Mouse (Mus musculus) forebrain, embryonic 13.5 days (tissue): ENCODE data around the gene Slc1a7. TPM values are rescaled to one million over a fixed set of nuclear protein-coding genes. Genes with fewer than 3 reads are reported as not detected.

Source experiments
- ATAC-seq: fragments of 200-750 bp; cut with Nextera tagmentation; 2 replicates; pipeline ENCODE4 v1.8.0; 2017
- H3K27ac ChIP-seq: fragments of 300-500 bp; sonication (generic); 2 replicates; pipeline ENCODE4 v1.5.1; 2015; ENCODE audit warnings: inconsistent platforms, mild to moderate bottlenecking, moderate library complexity
- H3K27me3 ChIP-seq: fragments of 300-500 bp; sonication (generic); 2 replicates; pipeline ENCODE4 v1.6.1; 2015; ENCODE audit warnings: mild to moderate bottlenecking, inconsistent platforms
- H3K36me3 ChIP-seq: fragments of 300-500 bp; sonication (generic); 2 replicates; pipeline ENCODE4 v1.6.1; 2015; ENCODE audit warnings: mild to moderate bottlenecking, inconsistent platforms; ENCODE audit not compliant: poor library complexity, severe bottlenecking
- H3K4me1 ChIP-seq: fragments of 300-500 bp; sonication (generic); 2 replicates; pipeline ENCODE4 v1.6.1; 2015; ENCODE audit warnings: inconsistent platforms
- H3K4me2 ChIP-seq: fragments of 300-500 bp; sonication (generic); 2 replicates; pipeline ENCODE4 v1.6.1; 2015; ENCODE audit warnings: inconsistent platforms, mild to moderate bottlenecking, moderate library complexity
- H3K4me3 ChIP-seq: fragments of 300-500 bp; sonication (generic); 2 replicates; pipeline ENCODE4 v1.5.1; 2015; ENCODE audit warnings: mild to moderate bottlenecking, inconsistent platforms
- H3K9ac ChIP-seq: fragments of 300-500 bp; sonication (generic); 2 replicates; pipeline ENCODE4 v1.6.1; 2015; ENCODE audit warnings: mild to moderate bottlenecking, inconsistent platforms
- H3K9me3 ChIP-seq: fragments of 300-500 bp; sonication (generic); replicated peaks from 2 replicates; pipeline ENCODE4 v1.6.1; 2016; ENCODE audit warnings: inconsistent platforms
- whole genome bisulfite sequencing: fragments of 180-500 bp; shearing (Covaris S2); methylation state at CpG from one replicate; pipeline ENCODE4 v1.1.7; 2015; 5-methylcytosine and 5-hydroxymethylcytosine counted together
- polyA plus RNA-seq: library from polyadenylated mRNA; unstranded; fragments of >200 nt; fragmentation: Nextera tagmentation; extraction: Ambion mirVana; gene quantifications from 2 replicates; pipeline ENCODE4 v1.2.1, GENCODE M21; 2015

Slc1a7 gene
- polyA plus RNA-seq: not detected in 2 replicates

DNA sequence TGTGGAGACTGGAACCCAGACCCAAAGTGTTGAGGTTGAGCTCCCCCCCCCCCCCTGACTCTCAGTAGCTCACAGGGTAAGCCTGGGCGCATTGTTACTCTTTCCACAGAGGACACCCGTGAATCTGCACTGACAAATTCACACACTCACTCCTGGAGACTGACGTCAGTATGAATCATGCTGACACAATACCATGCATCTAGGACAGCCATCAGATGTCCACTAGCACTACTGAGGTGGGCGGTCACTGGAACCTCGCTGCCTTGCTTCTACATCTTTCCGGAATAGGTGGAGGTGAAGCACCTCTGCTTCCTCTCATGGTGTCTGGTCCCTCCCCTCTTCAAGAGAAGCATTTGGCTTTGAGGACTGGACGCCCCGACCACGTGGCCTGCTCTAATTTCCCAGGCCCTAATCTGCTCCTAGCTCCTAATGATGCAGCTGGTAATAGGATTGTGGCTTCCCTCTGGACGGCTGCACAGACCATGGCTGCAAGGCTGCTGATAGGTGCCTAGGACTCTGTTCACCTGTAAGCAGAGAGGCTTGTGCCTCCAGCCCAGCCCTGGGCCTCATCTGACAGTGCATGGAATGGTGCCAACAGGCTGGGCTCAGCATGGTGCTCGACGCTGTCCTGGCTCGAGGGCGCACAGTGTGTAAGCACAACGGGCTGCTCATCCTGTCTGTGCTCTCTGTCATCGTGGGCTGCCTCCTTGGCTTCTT is at the start of gene Slc1a7:
Gene Slc1a7, plus strand, starts transcription at position 367 of the 717 bp plus-strand sequence.
- Histone ChIP-seq H3K9me3 (no peaks in the 10 kb centered on the region), H3K9ac (no peak within 1 kb of the TSS), H3K4me2 (no peak within 1 kb of the TSS), H3K27ac (no peak within 1 kb of the TSS), H3K36me3 (no peaks in the 10 kb centered on the region), H3K4me3 (no peak within 1 kb of the TSS), H3K4me1 (no peaks in the 10 kb centered on the region), H3K27me3 (no peaks in the 10 kb centered on the region)
- 78% methylated on average over 16 of the region's 16 CpGs for WGBS
- no peak for ATAC-seq

DNA sequence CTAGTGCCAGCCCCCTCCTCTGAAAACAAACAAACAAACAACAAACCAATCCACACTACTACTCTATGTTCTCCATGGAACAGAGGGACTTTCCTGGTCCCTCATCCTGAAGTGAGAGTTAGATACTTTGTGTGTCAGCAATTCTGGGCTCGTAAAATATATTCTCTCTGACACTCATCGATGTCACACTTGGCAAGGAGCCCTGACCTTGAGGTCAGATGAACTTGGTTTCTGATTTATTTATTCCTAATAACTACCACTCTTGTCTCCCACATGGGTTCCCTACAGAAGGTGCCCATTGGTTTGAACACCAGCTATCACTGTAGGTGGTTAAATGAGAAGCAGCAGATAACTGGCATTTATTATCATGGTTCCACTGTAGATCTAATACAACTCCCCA is 47.8 kb upstream of the Slc1a7 start:
- no peak overlapping the region for H3K4me2 ChIP-seq
- no peak for ATAC-seq
- 95% methylated on average over 2 of the region's 2 CpGs for WGBS
- H3K27me3 ChIP-seq: no peaks in the 10 kb centered on the region
- no peak overlapping the region for H3K4me3 ChIP-seq
- no peak overlapping the region for H3K27ac ChIP-seq
- H3K9ac ChIP-seq: no peak overlapping the region
- peaks cover 16% of the 10 kb centered on the region for H3K4me1 ChIP-seq
- 0 out of 2 replicates have a peak, but pooled peaks cover 5% of the 10 kb centered on the region for H3K36me3 ChIP-seq
- no peaks in the 10 kb centered on the region for H3K9me3 ChIP-seq

DNA sequence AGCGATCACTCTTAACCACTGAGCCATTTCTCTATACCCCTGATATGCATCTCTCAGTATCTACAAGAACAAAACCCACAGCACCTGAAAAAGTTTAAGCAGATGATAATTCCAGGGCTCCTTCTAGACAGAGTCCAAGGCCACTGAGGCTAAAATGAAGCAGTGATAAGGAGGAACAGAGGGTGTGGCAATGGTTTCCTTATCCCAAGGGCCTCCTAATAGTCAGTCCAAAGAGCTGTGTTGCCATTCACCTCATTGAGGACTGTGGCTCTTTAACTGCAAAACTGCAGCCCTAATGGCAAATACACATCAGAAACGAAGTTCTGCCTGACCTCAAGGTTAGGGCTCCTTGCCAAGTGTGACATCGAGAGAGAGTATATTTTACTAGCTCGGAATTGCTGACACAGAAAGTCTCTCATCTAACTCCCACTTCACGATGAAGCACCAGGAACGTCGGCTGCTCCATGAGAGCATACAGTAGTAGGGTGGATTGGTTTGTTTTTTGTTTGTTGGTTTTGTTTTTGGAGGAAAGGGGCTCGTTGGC is 46.9 kb upstream of the Slc1a7 start:
- Histone ChIP-seq H3K27ac (no peak overlapping the region), H3K4me1 (peaks cover 16% of the 10 kb centered on the region), H3K36me3 (0 out of 2 replicates have a peak, but pooled peaks cover 5% of the 10 kb centered on the region), H3K4me2 (no peak overlapping the region), H3K9me3 (no peaks in the 10 kb centered on the region), H3K4me3 (no peak overlapping the region), H3K9ac (no peak overlapping the region), H3K27me3 (no peaks in the 10 kb centered on the region)
- no peak for ATAC-seq
- WGBS: 87% methylated on average over 8 of the region's 8 CpGs

DNA sequence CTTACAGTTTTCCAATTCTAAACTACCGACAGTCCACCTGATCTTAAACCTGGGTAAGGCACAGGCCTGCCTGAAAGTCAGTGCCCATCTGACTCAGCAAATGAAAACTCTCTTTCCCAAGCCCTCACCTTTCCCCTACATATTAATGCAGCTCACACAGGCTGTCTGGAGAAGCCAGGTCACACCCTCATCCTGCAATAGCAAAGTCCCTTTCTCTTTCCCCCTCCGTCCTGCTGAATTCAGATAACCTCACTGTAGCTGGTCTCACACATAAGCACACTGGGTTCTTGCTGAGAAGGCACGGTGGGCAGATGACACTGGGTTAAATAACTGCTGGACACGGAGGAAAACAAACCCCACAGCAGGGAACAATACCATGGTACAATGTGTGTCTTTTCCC is 46.2 kb upstream of the Slc1a7 start:
- no peak overlapping the region for H3K9ac ChIP-seq
- WGBS: 71% methylated on average over 4 of the region's 4 CpGs
- H3K36me3 ChIP-seq: 0 out of 2 replicates have a peak, but pooled peaks cover 5% of the 10 kb centered on the region
- peaks cover 16% of the 10 kb centered on the region for H3K4me1 ChIP-seq
- no peak overlapping the region for H3K4me3 ChIP-seq
- peak overlapping the region; percentile 81 for H3K4me2 ChIP-seq
- no peaks in the 10 kb centered on the region for H3K27me3 ChIP-seq
- no peak for ATAC-seq
- no peaks in the 10 kb centered on the region for H3K9me3 ChIP-seq
- H3K27ac ChIP-seq: no peak overlapping the region

DNA sequence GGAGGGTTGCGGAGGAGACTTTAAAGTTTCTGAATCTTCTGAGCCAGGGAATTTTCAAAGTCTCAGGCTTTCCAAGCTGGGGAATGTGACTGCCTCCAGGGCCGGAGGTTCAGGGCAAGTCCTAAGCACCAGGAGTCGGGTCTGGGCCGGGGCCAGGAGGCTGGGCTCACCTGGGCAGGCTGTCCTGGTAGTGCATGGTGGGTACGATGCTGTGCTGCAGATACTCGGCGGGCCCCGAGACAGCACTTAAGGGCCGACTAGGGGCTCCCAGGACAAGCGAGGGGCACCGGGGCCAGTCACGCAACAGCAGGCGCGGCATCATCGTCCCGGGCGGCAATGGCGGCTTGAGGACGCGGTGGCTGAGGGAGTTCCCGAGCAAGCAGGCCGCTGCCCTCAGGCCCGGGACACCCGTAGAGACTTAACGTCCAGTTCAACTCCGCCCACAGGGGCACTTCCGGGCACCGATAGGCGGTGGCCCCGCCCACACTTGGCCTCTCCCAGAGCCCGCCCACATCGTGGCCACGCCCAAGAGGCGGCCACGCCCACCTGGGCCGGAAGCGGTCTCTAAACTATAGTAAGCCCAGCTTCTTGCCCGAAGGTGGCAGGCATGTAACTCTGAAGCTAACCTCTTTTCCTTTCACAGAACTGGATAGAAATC is 44.9 kb upstream of the Slc1a7 start, which contains the start of gene Cpt2:
Gene Cpt2, minus strand, starts transcription at position 466 of the 658 bp plus-strand sequence.
- WGBS: 1% methylated on average over 38 of the region's 38 CpGs
- peak within 1 kb of the TSS; percentile 25; the same call in 1 of the 2 replicates for H3K27ac ChIP-seq
- peak; percentile 93 for ATAC-seq
- H3K4me2 ChIP-seq: peak within 1 kb of the TSS; percentile 81
- H3K27me3 ChIP-seq: no peaks in the 10 kb centered on the region
- H3K36me3 ChIP-seq: 0 out of 2 replicates have a peak, but pooled peaks cover 5% of the 10 kb centered on the region
- H3K9ac ChIP-seq: peak within 1 kb of the TSS; percentile 84
- H3K9me3 ChIP-seq: no peaks in the 10 kb centered on the region
- peak within 1 kb of the TSS; percentile 75 for H3K4me3 ChIP-seq
- H3K4me1 ChIP-seq: peaks cover 16% of the 10 kb centered on the region

DNA sequence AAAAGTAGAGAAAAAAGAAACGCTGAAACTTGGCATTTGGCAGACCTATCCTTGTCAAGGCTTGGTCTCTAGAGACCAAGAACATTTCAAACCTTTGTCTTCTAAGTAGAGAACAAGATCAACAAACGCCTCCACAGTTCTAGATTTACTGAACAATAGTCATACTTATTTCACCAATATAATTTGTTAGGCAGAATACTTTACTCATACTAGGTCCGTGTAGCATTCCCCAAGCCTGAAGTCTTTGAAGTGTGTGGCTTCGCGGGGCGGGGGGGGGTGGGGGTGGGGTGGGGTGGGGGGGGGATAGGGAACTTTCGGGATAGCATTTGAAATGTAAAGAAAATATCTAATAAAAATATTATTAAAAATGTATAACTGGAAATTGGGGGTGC is 44.3 kb upstream of the Slc1a7 start:
- no peak; the same call in 1 of the 2 replicates for ATAC-seq
- WGBS: 47% methylated on average over 7 of the region's 7 CpGs
- Histone ChIP-seq H3K4me2 (peak overlapping the region; percentile 81), H3K9me3 (no peaks in the 10 kb centered on the region), H3K4me3 (peak overlapping the region; percentile 75), H3K27ac (no peak overlapping the region), H3K9ac (no peak overlapping the region), H3K27me3 (no peaks in the 10 kb centered on the region), H3K4me1 (peaks cover 16% of the 10 kb centered on the region), H3K36me3 (0 out of 2 replicates have a peak, but pooled peaks cover 5% of the 10 kb centered on the region)

DNA sequence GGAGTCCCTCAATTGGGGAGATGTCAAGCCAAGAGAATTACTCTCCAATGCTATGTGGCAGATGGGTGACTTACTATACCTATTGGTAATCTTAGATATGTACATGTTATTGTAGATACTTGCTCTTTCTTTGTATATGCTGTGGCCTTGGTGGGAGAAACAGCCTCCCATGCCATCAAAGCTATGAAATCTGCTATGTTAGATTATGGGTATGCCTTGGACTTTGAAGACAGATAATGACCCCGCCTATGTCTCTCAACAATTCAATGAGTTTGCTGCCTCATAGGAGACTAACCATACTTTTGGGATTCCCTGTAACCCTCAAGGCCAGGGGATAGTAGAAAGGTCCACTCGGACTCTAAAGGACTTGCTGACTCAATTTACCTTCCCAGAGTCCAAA is 39.9 kb upstream of the Slc1a7 start:
- Histone ChIP-seq H3K36me3 (no peaks in the 10 kb centered on the region), H3K4me2 (no peak overlapping the region), H3K27me3 (no peaks in the 10 kb centered on the region), H3K9ac (no peak overlapping the region), H3K9me3 (no peaks in the 10 kb centered on the region), H3K4me3 (no peak overlapping the region), H3K27ac (no peak overlapping the region), H3K4me1 (peaks cover 2% of the 10 kb centered on the region)
- no peak for ATAC-seq
- WGBS: 77% methylated on average over 2 of the region's 2 CpGs

DNA sequence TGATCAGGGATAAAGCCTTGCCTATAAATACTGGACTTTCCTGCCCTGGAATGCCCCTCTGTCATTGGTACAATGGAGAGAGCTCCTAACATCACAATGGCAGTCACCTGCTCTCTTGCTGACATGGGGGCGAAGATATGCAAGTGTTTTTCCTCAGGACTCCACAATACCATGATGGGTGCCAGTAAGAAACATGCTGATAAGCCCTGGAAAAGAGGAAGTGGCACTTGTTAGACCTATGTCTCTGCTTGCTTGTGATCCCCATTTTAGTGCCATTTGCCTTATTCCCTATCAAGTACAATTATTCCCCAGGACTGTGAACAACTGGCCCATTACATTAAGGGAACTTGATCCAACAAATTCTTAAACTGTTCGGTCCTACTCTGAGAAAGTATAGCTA is 39.4 kb upstream of the Slc1a7 start:
- Histone ChIP-seq H3K27ac (no peak overlapping the region), H3K4me1 (no peaks in the 10 kb centered on the region), H3K4me3 (no peak overlapping the region), H3K36me3 (no peaks in the 10 kb centered on the region), H3K27me3 (no peaks in the 10 kb centered on the region), H3K4me2 (no peak overlapping the region), H3K9ac (no peak overlapping the region), H3K9me3 (no peaks in the 10 kb centered on the region)
- no peak for ATAC-seq
- WGBS: 83% methylated on average over 2 of the region's 2 CpGs

DNA sequence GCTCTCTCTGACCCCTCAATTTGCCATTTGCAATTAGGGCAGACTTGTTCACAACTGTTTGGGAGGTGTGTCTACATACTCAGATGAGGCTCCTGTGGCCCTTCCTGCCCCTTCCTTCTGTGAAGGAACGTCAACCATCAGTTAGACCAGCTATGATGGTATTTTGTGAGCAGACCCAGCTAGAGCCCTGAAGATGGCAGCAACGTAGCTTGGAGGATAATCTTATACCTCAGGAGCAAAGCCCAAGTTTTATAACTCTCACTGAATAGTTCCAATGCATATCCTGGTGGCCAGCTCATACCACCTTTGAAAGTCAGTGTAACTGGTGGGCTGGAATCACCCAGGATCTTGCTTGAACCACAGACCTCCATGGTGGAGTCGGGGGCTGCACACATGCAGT is 36.7 kb upstream of the Slc1a7 start:
- no peak overlapping the region for H3K4me3 ChIP-seq
- H3K9me3 ChIP-seq: no peaks in the 10 kb centered on the region
- no peaks in the 10 kb centered on the region for H3K36me3 ChIP-seq
- H3K9ac ChIP-seq: no peak overlapping the region
- 89% methylated on average over 3 of the region's 3 CpGs for WGBS
- H3K27me3 ChIP-seq: no peaks in the 10 kb centered on the region
- H3K27ac ChIP-seq: no peak overlapping the region
- no peaks in the 10 kb centered on the region for H3K4me1 ChIP-seq
- H3K4me2 ChIP-seq: no peak overlapping the region
- ATAC-seq: no peak

DNA sequence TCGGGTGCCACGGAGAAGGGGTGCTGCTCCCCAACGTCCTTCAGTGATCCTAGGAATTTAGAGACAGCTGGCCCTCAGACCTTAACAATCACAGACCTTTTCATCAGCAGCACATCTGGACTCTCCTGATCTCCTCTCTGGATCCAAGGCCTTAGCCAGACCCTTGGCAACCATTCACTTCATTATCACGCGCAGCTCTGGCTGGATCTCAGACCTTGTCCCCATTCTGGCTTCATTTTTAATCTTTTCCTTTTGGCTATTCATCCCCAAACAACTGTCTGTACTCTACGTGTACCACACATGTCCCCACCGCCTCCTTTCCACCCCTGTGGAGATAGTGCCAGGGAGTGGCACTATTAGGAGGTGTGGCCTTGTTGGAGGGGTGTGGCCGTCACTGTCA is 34.9 kb upstream of the Slc1a7 start:
- no peak overlapping the region for H3K27ac ChIP-seq
- no peaks in the 10 kb centered on the region for H3K36me3 ChIP-seq
- no peak for ATAC-seq
- no peaks in the 10 kb centered on the region for H3K27me3 ChIP-seq
- no peaks in the 10 kb centered on the region for H3K9me3 ChIP-seq
- no peaks in the 10 kb centered on the region for H3K4me1 ChIP-seq
- H3K4me2 ChIP-seq: no peak overlapping the region
- H3K9ac ChIP-seq: no peak overlapping the region
- no peak overlapping the region for H3K4me3 ChIP-seq
- 77% methylated on average over 8 of the region's 8 CpGs for WGBS

DNA sequence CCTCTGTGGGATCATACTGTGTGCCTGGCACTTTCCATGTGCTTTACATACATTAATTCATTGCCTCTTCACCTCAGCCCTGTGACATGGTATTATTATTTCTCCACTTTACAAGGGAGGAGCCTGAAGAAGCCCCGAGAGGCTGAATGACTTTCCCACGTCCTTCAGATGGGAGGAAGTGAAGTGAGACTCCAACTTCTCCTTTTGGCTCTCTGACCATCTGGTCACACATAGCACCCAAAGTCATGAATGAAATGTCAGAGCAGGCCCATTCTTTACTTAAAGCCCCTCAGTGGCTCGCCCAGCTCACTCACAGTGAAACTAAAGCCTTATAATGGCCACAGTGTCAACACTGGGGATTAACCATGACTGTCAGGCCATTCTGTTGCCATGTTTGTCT is 32.9 kb upstream of the Slc1a7 start:
- Histone ChIP-seq H3K27me3 (no peaks in the 10 kb centered on the region; the same call in 1 of the 2 replicates), H3K4me3 (no peak overlapping the region), H3K36me3 (no peaks in the 10 kb centered on the region), H3K27ac (no peak overlapping the region), H3K4me2 (no peak overlapping the region), H3K9ac (no peak overlapping the region), H3K4me1 (no peaks in the 10 kb centered on the region), H3K9me3 (no peaks in the 10 kb centered on the region)
- WGBS: 63% methylated on average over 3 of the region's 3 CpGs
- no peak for ATAC-seq

DNA sequence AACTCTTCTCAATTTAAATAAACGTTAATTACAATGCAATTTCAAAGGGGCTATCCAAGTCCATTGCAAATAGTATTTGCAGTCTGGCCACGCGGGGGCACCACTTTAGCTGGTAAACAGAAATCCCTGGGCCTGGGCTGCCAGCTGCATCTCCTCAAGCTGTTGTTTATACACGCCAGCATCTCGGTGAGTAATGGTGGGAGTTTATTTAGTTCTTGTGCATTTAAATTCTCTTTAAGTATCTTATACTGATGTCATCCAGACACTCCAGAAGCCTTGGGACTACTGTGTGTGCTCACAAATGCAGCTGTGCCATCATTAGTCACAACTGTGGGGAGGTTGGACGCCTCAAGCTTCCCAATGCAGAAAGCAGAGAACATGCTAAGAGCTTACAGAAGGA is 30.8 kb upstream of the Slc1a7 start:
- WGBS: 26% methylated on average over 6 of the region's 6 CpGs
- ATAC-seq: peak; percentile 38
- Histone ChIP-seq H3K27me3 (no peaks in the 10 kb centered on the region; the same call in 1 of the 2 replicates), H3K4me1 (no peaks in the 10 kb centered on the region), H3K4me2 (no peak overlapping the region), H3K9ac (no peak overlapping the region), H3K9me3 (no peaks in the 10 kb centered on the region), H3K36me3 (no peaks in the 10 kb centered on the region), H3K27ac (no peak overlapping the region), H3K4me3 (no peak overlapping the region)
